Mouse (Mus musculus) left cerebral cortex, postnatal 10 days (tissue): ENCODE measurements around the gene Olfr1298. TPM values are rescaled to one million over a fixed set of nuclear protein-coding genes. Genes with fewer than 3 reads are reported as not detected.

Experiments
- DNase-seq, 2 experiments: peaks; one replicate each; pipeline ENCODE4 v3.0.0; 2021 to 2022; ENCODE audit warnings: low spot score in 2 of 2, mixed read lengths in 1 of 2; ENCODE audit errors: extremely low spot score in 1 of 2
- intact Hi-C: fragments of 180-260 bp; cut with DNase I; formaldehyde crosslinking; loops from one replicate; pipeline ENCODE4 v1.15.1; 2025
- total RNA-seq, 2 experiments: library from RNA; stranded (reverse); gene quantifications; 2 replicates each; pipeline ENCODE4 v1.2.3; 2021

Olfr1298 gene
- not detected for total RNA-seq

- no peak for DNase-seq
- intact Hi-C loops = no loop called here
Observed at GRCm38 (mm10) chr2:111649101-111649500, at the start of gene Olfr1298. Gene Olfr1298 (minus strand): TSS chr2:111649201.

GRCm38 (mm10) chr2:111661119-111661518, 12.1 kb upstream of the Olfr1298 start, which contains the start of gene Olfr1299:
Gene Olfr1299 (plus strand): TSS chr2:111661419.
- no peak for DNase-seq

GRCm38 (mm10) chr2:111626397-111626796, 22.6 kb downstream of the Olfr1298 start, which contains the start of gene Olfr1297:
Gene Olfr1297 (minus strand): TSS chr2:111626497.
- intact Hi-C loops = no loop called here
- no peak for DNase-seq

More at GRCm38 (mm10) chr2:111661119-111661518, 12.1 kb upstream of the Olfr1298 start, which contains the start of gene Olfr1299:
- intact Hi-C loops = no loop called here

Other genes starting within 250 kb of the Olfr1298 start
- not detected for gene Olfr1286, start 226.1 kb downstream of the Olfr1298 start, total RNA-seq
- not detected for gene Olfr1287, start 200.1 kb downstream of the Olfr1298 start, total RNA-seq
- not detected for gene Olfr1288, start 175.1 kb downstream of the Olfr1298 start, total RNA-seq
- not detected for gene Olfr1289, start 168.4 kb downstream of the Olfr1298 start, total RNA-seq
- not detected for gene Olfr1290, start 155.4 kb downstream of the Olfr1298 start, total RNA-seq
- gene Olfr1291-ps1, start 152.0 kb downstream of the Olfr1298 start, total RNA-seq = not detected
- not detected for gene Olfr1293-ps, start 124.0 kb downstream of the Olfr1298 start, total RNA-seq
- not detected for gene Olfr1294, start 108.9 kb downstream of the Olfr1298 start, total RNA-seq
- gene Olfr1295, start 79.5 kb downstream of the Olfr1298 start, total RNA-seq = not detected
- gene Olfr1297, start 22.7 kb downstream of the Olfr1298 start, total RNA-seq = not detected
- gene Olfr1299, start 12.2 kb upstream of the Olfr1298 start, total RNA-seq = not detected
- not detected for gene Olfr1301, start 101.8 kb upstream of the Olfr1298 start, total RNA-seq
- not detected for gene Olfr1302, start 128.2 kb upstream of the Olfr1298 start, total RNA-seq
- gene Olfr1303, start 171.1 kb upstream of the Olfr1298 start, total RNA-seq = not detected
- not detected for gene Olfr1305, start 227.9 kb upstream of the Olfr1298 start, total RNA-seq